Mouse (Mus musculus): ENCODE results near the gene Ttc19. TPM values are rescaled to one million over a fixed set of nuclear protein-coding genes. Genes with fewer than 3 reads are reported as not detected.

The Ttc19 gene
- polyA plus RNA-seq, 1 experiment from 2014 or later, result 19.1 TPM

DNA sequence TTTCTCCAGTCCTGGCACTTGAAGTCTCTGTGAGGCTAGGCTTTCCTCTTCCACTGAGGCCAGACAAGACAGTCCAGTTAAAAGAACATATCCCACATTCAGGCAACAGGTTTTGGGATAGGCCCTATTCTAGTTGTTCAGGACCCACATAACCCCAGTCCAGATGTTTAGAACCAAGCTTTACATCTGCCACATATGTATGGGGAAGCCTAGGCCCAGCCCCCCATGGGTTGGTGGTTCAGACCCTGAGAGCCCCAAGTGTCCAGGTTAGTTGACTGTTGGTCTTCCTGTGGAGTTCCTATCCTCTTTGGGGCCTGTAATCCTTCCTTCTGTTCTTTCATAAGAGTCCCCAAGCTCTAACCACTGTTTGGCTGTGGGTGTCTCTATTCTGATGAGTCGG is 6.4 kb downstream of the Ttc19 start:
- H3K4me2 ChIP-seq, result no peak overlapping the region
- no peaks in the 10 kb centered on the region for H3K9me3 ChIP-seq (replicated peaks)
- no peaks in the 10 kb centered on the region for H3K27me3 ChIP-seq
- no peak overlapping the region for H3K9ac ChIP-seq
- H3K4me1 ChIP-seq (replicated peaks), result no peaks in the 10 kb centered on the region; the same call in 1 of the 2 replicates
- no peak overlapping the region for H3K4me3 ChIP-seq
- H3K27ac ChIP-seq, result no peak overlapping the region
- WGBS, result 94% methylated on average over 1 of the region's 1 CpGs
- H3K36me3 ChIP-seq, result peaks cover 38% of the 10 kb centered on the region; the same call in 1 of the 2 replicates
- ATAC-seq (replicated peaks; ENCODE audit: insufficient number of reproducible peaks, insufficient read depth, low FRiP score, low read depth), result no peak

DNA sequence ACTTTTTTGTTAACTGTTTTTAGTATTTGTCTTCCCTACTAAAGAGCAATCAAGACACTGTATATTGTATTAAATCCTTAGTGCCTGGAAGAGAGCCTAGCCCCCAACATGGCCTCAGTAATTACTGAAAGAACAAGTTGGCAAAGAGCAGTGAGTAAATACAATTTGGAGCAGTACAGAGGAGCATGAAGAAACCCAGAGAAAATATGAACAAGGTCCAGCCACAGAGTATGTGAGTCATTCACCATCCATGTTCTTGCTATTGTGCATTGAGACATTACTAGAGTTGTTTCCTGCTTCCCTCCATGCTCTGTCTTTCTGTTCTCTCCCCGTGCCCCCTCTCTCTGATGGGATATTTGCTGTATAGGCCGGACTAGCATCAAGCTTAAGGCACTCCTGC is 12.8 kb downstream of the Ttc19 start:
- 90% methylated on average over 2 of the region's 2 CpGs for WGBS
- ATAC-seq (replicated peaks; ENCODE audit: insufficient number of reproducible peaks, insufficient read depth, low FRiP score, low read depth), result no peak
- no peak overlapping the region for H3K27ac ChIP-seq
- no peak overlapping the region for H3K4me2 ChIP-seq
- no peak overlapping the region for H3K4me3 ChIP-seq
- no peaks in the 10 kb centered on the region for H3K27me3 ChIP-seq
- H3K9me3 ChIP-seq (replicated peaks), result no peaks in the 10 kb centered on the region
- H3K4me1 ChIP-seq (replicated peaks), result no peaks in the 10 kb centered on the region
- H3K36me3 ChIP-seq, result peaks cover 17% of the 10 kb centered on the region; the same call in 1 of the 2 replicates
- no peak overlapping the region for H3K9ac ChIP-seq

DNA sequence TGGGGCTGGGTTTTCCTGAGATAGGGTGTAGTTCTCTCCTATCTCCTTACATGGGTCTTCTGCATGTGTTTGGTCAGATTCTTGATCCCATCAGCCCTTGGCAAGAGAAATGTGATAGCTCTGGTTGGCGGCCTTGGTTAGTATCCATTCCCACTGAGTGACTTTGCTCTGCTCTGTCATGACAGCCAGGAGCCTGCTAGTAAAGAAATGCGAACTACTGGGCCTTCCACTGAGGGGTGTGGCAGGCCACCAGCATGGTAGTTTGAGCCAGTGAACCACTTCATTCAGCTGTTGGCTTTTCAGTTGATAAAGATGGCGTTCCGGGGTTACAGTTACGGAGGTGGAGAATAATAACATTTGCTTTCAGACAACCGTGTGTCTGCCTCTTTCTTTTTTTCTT is 17.6 kb downstream of the Ttc19 start:
- ATAC-seq (replicated peaks; ENCODE audit: insufficient number of reproducible peaks, insufficient read depth, low FRiP score, low read depth), result no peak
- Histone ChIP-seq H3K36me3 (0 out of 2 replicates have a peak, but pooled peaks cover 12% of the 10 kb centered on the region), H3K27ac (no peak overlapping the region), H3K27me3 (no peaks in the 10 kb centered on the region), H3K9me3 (replicated peaks) (no peaks in the 10 kb centered on the region), H3K4me3 (no peak overlapping the region), H3K4me1 (replicated peaks) (no peaks in the 10 kb centered on the region), H3K4me2 (no peak overlapping the region), H3K9ac (no peak overlapping the region)
- WGBS, result 83% methylated on average over 6 of the region's 6 CpGs

DNA sequence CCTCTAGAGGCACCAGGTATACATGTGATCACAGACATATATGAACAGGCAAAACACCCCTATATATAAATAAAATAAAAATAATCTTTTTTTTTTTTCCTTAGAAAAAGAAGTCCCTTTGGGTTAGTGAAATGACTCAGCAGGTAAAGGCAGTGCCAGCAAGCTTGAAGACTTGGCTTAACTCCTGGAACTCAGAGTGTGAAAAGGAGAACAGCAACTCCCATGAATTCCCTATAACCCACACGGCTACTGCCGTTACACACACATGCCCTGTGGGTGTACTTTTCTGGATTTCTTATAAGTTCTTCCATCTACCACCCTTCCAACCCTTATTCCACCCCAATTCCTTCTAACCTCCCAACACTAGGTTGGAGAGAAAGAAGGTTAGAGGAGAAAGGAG is 24.6 kb downstream of the Ttc19 start:
- no peak overlapping the region for H3K9ac ChIP-seq
- WGBS, result 86% methylated on average over 2 of the region's 2 CpGs
- ATAC-seq (replicated peaks; ENCODE audit: insufficient number of reproducible peaks, insufficient read depth, low FRiP score, low read depth), result no peak
- no peaks in the 10 kb centered on the region for H3K27me3 ChIP-seq
- no peak overlapping the region for H3K27ac ChIP-seq
- no peak overlapping the region for H3K4me2 ChIP-seq
- H3K4me3 ChIP-seq, result no peak overlapping the region
- no peaks in the 10 kb centered on the region for H3K4me1 ChIP-seq (replicated peaks)
- no peaks in the 10 kb centered on the region for H3K9me3 ChIP-seq (replicated peaks)
- H3K36me3 ChIP-seq, result peaks cover 22% of the 10 kb centered on the region; the same call in 1 of the 2 replicates

DNA sequence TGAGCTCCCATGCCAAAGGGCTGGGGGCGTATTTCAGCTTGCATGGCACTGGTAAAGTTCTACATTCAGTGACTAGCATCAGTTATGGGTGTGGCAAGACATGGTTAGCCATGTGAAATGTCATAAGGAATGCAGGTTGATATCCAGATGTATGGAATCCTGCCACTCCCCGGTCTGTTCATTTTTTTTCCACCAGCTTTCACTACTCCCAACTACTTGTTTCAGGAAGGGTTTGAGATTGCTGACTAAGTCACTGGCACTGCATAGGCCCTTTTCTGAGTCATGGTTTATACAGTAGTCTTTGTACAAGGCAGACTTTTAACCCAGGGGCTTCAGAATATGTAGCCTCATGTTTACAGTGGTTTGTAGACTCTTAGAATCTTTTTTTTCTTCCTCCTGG is 28.0 kb downstream of the Ttc19 start:
- Histone ChIP-seq H3K9me3 (replicated peaks) (no peaks in the 10 kb centered on the region), H3K36me3 (peaks cover 42% of the 10 kb centered on the region), H3K4me1 (replicated peaks) (no peaks in the 10 kb centered on the region), H3K27ac (no peak overlapping the region), H3K9ac (no peak overlapping the region), H3K4me3 (no peak overlapping the region), H3K4me2 (no peak overlapping the region), H3K27me3 (no peaks in the 10 kb centered on the region)
- 89% methylated on average over 2 of the region's 2 CpGs for WGBS
- no peak for ATAC-seq (replicated peaks; ENCODE audit: insufficient number of reproducible peaks, insufficient read depth, low FRiP score, low read depth)

DNA sequence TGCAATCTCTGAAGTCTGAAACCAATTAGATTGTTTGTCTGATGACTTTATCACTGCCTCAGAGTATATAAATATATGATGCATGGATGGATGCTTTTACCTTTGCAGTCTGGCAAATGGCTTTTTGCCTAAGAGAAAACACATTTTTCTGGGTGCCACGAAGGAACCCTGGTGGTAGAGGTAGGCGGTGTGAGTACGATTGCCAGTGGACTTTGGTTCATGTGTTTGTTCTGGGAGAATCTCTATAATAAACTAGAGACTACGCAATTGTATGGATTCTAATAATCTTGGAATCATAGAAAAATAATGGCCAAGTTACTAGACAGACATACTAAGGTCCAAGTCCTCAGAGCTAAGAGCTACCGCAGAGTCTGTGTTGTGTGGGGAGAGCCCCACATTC is 33.7 kb downstream of the Ttc19 start:
- Histone ChIP-seq H3K36me3 (peaks cover 74% of the 10 kb centered on the region), H3K4me2 (no peak overlapping the region), H3K27ac (no peak overlapping the region), H3K27me3 (no peaks in the 10 kb centered on the region), H3K9ac (no peak overlapping the region), H3K4me1 (replicated peaks) (no peaks in the 10 kb centered on the region), H3K4me3 (no peak overlapping the region), H3K9me3 (replicated peaks) (no peaks in the 10 kb centered on the region)
- ATAC-seq (replicated peaks; ENCODE audit: insufficient number of reproducible peaks, insufficient read depth, low FRiP score, low read depth), result no peak
- WGBS, result 93% methylated on average over 5 of the region's 5 CpGs

DNA sequence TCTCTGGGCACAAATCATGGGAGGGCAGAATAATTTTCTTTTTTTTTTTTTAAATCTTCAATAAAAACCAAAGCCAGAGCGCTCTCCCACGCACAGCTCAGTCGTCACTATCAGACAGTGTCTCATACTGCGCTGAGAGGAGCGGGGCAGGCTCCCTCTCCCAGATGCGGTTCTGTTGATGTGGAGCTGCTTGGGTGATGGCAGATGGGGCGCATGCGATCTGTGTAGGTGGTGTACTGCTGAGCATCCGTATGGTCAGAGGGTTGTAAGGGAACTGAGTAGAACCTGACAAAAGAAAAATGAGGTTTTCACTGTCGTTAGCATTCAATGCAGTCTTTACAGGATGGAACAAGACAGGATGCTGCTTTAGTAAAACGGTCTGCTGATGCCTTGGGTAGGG is 36.5 kb downstream of the Ttc19 start:
- H3K9me3 ChIP-seq (replicated peaks), result no peaks in the 10 kb centered on the region
- no peak for ATAC-seq (replicated peaks; ENCODE audit: insufficient number of reproducible peaks, insufficient read depth, low FRiP score, low read depth)
- no peak overlapping the region for H3K4me2 ChIP-seq
- H3K4me3 ChIP-seq, result no peak overlapping the region
- no peak overlapping the region for H3K9ac ChIP-seq
- WGBS, result 81% methylated on average over 11 of the region's 11 CpGs
- no peaks in the 10 kb centered on the region for H3K4me1 ChIP-seq (replicated peaks)
- no peaks in the 10 kb centered on the region for H3K27me3 ChIP-seq
- no peak overlapping the region for H3K27ac ChIP-seq
- peaks cover 93% of the 10 kb centered on the region for H3K36me3 ChIP-seq

DNA sequence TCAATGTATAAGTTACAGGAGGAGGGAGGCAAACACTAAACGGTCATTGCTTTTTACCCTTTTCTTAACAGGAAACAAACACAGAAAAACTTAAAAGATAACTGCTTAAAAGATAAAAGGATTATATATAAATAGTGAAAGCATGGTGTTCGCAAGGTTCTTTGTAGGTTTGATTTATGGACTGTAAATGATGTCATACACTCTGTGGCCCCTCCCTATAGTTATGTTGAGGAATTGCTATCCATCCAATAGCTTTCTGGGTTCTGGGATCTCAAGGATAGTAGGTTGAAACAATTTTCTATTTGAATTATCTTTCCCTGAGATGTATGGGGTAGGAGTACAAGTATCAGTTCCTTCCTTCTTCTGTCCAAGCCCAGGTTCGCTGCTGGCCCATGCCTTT is 38.8 kb downstream of the Ttc19 start:
- no peak overlapping the region for H3K4me3 ChIP-seq
- no peak overlapping the region for H3K9ac ChIP-seq
- peaks cover 90% of the 10 kb centered on the region for H3K36me3 ChIP-seq
- no peak overlapping the region for H3K27ac ChIP-seq
- ATAC-seq (replicated peaks; ENCODE audit: insufficient number of reproducible peaks, insufficient read depth, low FRiP score, low read depth), result no peak
- H3K4me1 ChIP-seq (replicated peaks), result no peaks in the 10 kb centered on the region
- no peaks in the 10 kb centered on the region for H3K9me3 ChIP-seq (replicated peaks)
- no peaks in the 10 kb centered on the region for H3K27me3 ChIP-seq
- WGBS, result 82% methylated on average over 3 of the region's 3 CpGs
- H3K4me2 ChIP-seq, result no peak overlapping the region

DNA sequence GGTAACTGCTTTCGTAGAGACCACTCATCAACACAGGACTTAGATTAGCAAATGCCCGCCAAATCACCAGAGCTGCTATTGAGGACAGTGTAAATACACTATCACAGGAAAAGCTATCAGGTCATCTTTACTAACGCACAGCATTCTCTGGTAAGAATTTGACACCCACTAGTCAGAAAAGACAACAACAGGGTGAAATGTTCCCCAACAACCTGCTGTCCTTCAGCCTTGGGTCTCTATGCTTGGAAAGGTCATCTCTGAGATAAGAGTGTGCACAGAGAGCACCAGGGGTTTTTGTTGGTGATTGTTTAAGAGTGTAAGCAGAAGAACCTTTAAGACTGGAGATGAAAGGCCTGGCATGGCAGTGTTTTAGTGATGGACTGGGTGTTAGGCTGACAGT is 42.4 kb downstream of the Ttc19 start:
- ATAC-seq (replicated peaks; ENCODE audit: insufficient number of reproducible peaks, insufficient read depth, low FRiP score, low read depth), result no peak

DNA sequence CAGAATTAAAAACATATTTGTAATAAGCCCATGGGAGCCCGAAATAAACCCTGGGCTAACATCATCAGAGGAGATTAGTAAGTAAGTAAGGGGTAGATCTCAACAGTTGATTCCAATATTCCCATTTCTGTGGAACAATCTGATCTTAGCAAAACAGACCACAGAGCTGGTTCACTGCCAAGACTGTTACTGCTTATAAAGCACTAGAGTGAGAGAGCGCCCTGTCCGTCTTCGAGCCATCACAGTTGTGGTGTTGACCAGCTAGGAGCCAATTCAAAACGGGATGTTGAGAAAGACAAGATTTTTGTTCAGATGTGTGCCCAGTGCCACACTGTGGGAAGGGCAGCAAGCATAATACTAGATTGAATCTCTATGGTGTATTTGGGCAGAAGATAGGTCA is 49.9 kb downstream of the Ttc19 start:
- H3K36me3 ChIP-seq, result peaks cover 92% of the 10 kb centered on the region
- 81% methylated on average over 5 of the region's 5 CpGs for WGBS

More for the DNA sequence above, 42.4 kb downstream of the Ttc19 start:
- Histone ChIP-seq H3K27me3 (no peaks in the 10 kb centered on the region), H3K4me2 (no peak overlapping the region), H3K4me3 (no peak overlapping the region), H3K27ac (no peak overlapping the region), H3K9ac (no peak overlapping the region), H3K36me3 (peaks cover 89% of the 10 kb centered on the region), H3K9me3 (replicated peaks) (no peaks in the 10 kb centered on the region), H3K4me1 (replicated peaks) (no peaks in the 10 kb centered on the region)
- WGBS, result 48% methylated on average over 3 of the region's 3 CpGs

DNA sequence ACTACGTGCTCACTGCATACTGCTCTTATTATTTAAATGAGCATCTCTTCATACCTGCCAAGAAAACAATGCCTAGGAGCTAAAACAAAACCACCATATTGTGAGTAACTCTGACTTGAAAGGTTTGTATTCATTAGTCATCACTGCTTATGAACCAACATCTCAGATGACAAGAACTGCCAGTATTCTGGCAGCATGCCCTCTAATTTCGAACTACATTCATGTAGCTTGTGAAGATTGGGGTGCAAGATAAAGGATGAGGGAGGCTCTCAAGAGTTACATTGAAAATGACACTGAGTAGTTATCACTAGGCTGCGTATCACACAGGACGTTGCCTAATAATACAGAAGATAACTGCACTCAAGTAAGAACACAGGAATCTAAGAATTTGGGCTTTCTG is 51.0 kb downstream of the Ttc19 start:
- H3K4me3 ChIP-seq, result no peak overlapping the region
- no peak overlapping the region for H3K27ac ChIP-seq
- H3K4me1 ChIP-seq (replicated peaks), result no peaks in the 10 kb centered on the region
- no peak overlapping the region for H3K4me2 ChIP-seq
- no peaks in the 10 kb centered on the region for H3K27me3 ChIP-seq
- peaks cover 91% of the 10 kb centered on the region for H3K36me3 ChIP-seq
- H3K9me3 ChIP-seq (replicated peaks), result no peaks in the 10 kb centered on the region
- no peak for ATAC-seq (replicated peaks; ENCODE audit: insufficient number of reproducible peaks, insufficient read depth, low FRiP score, low read depth)
- 80% methylated on average over 4 of the region's 4 CpGs for WGBS
- no peak overlapping the region for H3K9ac ChIP-seq

More for the DNA sequence above, 49.9 kb downstream of the Ttc19 start:
- no peak overlapping the region for H3K4me3 ChIP-seq
- H3K4me2 ChIP-seq, result no peak overlapping the region
- ATAC-seq (replicated peaks; ENCODE audit: insufficient number of reproducible peaks, insufficient read depth, low FRiP score, low read depth), result no peak
- no peaks in the 10 kb centered on the region for H3K4me1 ChIP-seq (replicated peaks)
- no peaks in the 10 kb centered on the region for H3K9me3 ChIP-seq (replicated peaks)
- H3K27ac ChIP-seq, result no peak overlapping the region
- H3K27me3 ChIP-seq, result no peaks in the 10 kb centered on the region
- no peak overlapping the region for H3K9ac ChIP-seq

DNA sequence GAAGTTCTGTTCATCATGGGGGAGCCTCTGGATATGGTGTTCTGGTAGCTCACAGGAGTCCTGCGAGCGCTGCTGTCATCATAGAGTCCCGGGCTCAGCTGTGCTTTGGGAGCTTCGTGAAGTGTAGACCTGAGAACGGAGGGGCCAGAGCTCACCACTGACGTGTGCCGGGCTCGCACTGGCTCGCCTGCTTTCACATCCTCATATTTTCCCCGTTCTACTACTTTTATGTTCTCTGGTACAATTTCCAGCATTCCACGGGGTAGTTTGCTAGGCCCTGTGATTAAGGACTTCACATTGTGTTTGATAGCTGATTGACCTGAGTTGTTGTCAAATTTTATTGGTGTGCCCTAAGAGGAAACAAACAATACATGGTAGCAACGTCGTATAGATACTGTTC is 61.7 kb downstream of the Ttc19 start:
- Histone ChIP-seq H3K4me1 (replicated peaks) (no peaks in the 10 kb centered on the region), H3K9me3 (replicated peaks) (no peaks in the 10 kb centered on the region), H3K4me2 (no peak overlapping the region), H3K36me3 (peaks cover 68% of the 10 kb centered on the region), H3K27me3 (no peaks in the 10 kb centered on the region), H3K27ac (no peak overlapping the region), H3K9ac (no peak overlapping the region), H3K4me3 (no peak overlapping the region)
- no peak for ATAC-seq (replicated peaks; ENCODE audit: insufficient number of reproducible peaks, insufficient read depth, low FRiP score, low read depth)
- 93% methylated on average over 13 of the region's 13 CpGs for WGBS

Measured in heart, embryonic 15.5 days (tissue).